Mouse (Mus musculus) regulatory T cell (primary cell): ENCODE data around the gene Nkain4.

Source experiments
- in situ Hi-C: fragments of 300-600 bp; cut with MboI, MseI; formaldehyde crosslinking; loops from one replicate; pipeline ENCODE4 v1.15.1; 2025; ENCODE audit warnings: high pct_unique_total_duplicates

The Nkain4 gene

GRCm38 (mm10) chr2:180895321-180895720 is 59.2 kb downstream of the Nkain4 start:
- in situ Hi-C loops, result no loop called here

DNA sequence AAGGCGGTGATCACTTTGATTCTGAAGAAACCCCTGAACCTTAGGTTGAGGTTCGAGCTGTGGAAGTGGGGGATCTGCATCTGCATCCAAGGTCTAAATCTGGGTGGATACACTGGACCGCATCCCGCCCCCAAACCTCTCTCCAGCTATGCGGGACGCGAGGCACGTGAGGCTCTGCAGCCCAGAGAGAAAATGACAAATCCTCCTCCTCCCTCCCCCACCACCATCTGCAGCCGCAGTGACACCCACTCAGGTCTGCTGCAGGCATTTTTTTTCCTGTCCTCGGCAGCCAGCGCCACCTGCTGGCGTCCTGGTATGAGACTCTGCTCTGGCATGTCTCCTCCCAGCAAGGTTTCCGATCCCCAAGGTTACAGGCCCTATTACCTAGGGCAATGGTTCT is 59.8 kb downstream of the Nkain4 start:
- in situ Hi-C loops, result no loop called here

- in situ Hi-C loops, result no loop called here
Observed at GRCm38 (mm10) chr2:180894029-180894623, 60.4 kb downstream of the Nkain4 start.

DNA sequence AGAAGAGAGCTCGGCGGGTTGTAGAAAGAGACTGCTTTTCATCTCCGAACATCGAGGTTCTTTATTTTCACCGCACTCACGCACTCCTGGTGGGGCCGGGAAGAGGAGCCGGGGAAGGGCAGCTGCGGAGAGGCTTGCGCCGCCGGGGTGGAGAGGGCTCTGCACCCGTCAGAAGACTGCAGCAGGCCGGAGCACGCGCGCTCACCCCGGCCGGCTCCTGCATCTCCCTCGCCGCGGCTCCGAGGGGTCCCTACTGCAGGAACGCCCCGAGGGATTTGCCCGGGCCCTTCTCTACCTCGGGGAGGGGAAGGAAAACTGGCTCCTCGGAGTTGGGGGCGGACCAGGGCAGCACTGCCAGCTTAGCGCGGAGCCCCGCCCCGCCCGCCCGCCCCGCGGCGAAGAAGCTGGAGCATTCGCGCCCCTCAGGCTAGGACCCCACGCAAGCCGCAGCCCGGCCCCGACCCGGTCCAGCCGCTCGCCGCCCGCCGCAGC is 60.9 kb downstream of the Nkain4 start:
- in situ Hi-C loops, result no loop called here

GRCm38 (mm10) chr2:180892841-180893521 is 61.5 kb downstream of the Nkain4 start:
- in situ Hi-C loops, result no loop called here

GRCm38 (mm10) chr2:180891835-180892323 is 62.6 kb downstream of the Nkain4 start:
- in situ Hi-C loops, result no loop called here

- in situ Hi-C loops, result no loop called here
Observed at GRCm38 (mm10) chr2:180891075-180891834, 63.2 kb downstream of the Nkain4 start.

DNA sequence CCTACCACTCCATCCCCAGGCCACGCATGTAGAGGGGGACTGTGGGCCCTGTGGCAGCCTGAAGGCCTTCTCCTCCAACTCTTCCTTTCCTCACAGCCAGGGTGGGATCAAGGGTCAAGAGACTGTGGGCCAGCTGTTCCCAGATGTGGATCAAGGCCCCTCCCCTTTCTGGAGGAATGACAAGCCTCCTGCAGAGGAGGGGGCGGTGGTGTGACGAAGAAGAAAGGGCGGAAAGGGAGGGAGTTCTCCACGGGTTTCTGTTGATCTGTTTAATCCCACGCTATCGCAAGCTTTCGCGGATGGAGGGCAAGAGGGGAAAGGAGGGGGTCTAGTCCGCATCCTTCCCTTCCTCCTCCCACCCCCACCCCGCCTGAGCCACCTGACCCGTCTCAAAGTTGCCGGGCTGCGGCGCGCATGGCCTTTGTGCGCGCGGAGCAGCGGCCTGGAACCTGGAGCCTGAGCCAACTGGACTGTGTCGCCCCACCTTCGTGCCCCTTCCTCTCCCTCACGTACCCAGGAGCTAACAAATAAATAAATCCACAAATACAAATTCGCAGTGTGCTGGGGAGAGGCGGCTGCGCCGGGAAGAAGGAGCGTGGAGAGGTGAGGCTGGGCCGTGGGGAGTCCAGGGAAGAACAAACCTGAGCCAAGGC is 64.0 kb downstream of the Nkain4 start:
- in situ Hi-C loops, result no loop called here

GRCm38 (mm10) chr2:180889921-180890280 is 64.6 kb downstream of the Nkain4 start:
- in situ Hi-C loops, result no loop called here

DNA sequence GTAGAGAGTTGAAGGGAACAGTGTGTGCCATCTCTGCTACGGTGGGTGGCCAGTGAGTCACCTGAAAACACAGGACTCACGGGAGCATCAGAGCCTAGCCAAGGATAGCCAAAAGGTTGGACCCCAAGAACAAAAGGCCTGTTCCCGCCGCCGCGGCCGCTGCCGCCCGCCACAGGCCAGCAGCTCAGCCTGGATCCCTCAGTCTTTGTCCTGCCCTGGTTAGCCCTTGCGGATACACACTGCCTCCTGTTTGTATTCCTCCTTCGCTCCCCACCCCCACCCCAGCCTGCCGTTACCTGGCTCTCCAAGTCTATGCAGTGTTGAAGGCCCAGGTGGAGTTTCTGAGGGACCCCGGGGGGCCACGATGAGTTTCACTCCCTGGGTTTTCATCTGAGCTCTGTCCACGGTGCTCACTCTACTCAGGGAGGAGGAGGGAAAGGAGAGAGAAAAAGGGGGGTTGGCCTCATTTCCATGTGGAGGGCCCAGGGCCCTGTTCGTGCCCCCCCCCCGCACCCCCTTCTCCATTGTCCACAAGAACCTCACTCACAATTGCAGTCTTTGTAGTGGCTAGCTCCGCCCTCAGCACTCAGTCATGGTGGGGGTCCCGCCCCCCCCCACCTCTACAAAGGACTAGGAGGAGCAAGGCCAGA is 65.1 kb downstream of the Nkain4 start:
- in situ Hi-C loops, result no loop called here

GRCm38 (mm10) chr2:180885270-180885669 is 69.2 kb downstream of the Nkain4 start:
- in situ Hi-C loops, result no loop called here
